Mouse (Mus musculus) heart, postnatal 14 days (tissue): ENCODE measurements around the gene Dlg2. TPM values are rescaled to one million over a fixed set of nuclear protein-coding genes. Genes with fewer than 3 reads are reported as not detected.

ENCODE experiments used
- DNase-seq, 2 experiments: peaks; one replicate each; pipeline ENCODE4 v3.0.0; 2021 to 2022
- intact Hi-C: fragments of 180-260 bp; cut with DNase I; formaldehyde crosslinking; loops from one replicate; pipeline ENCODE4 v1.15.1; 2025
- total RNA-seq, 2 experiments: library from RNA; stranded (reverse); gene quantifications; 2 replicates each; pipeline ENCODE4 v1.2.3; 2021

The Dlg2 gene
- total RNA-seq, 2 experiments from 2014 or later: 1.9 to 2.9 TPM

DNA sequence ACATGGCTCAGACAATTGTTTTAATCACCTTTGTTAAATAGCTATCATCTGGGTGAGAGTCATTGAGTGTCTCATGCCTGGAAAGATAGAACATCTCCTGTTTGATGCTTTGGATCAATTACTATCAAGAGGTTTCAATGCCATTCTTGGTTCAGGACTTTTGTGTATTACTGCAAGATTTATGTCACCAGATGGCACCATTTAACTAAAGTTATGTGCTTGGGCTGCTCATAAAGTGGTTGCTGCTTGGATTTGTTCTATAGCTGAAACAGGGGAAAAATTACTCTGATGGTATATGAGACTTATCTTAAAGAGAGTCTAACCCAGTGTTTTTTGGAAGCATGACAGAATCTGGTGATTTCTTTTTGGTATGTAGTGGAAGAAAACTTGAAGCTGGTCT lies 35.8 kb downstream of the Dlg2 start:
- no peak for DNase-seq
- intact Hi-C loops: no loop called here

DNA sequence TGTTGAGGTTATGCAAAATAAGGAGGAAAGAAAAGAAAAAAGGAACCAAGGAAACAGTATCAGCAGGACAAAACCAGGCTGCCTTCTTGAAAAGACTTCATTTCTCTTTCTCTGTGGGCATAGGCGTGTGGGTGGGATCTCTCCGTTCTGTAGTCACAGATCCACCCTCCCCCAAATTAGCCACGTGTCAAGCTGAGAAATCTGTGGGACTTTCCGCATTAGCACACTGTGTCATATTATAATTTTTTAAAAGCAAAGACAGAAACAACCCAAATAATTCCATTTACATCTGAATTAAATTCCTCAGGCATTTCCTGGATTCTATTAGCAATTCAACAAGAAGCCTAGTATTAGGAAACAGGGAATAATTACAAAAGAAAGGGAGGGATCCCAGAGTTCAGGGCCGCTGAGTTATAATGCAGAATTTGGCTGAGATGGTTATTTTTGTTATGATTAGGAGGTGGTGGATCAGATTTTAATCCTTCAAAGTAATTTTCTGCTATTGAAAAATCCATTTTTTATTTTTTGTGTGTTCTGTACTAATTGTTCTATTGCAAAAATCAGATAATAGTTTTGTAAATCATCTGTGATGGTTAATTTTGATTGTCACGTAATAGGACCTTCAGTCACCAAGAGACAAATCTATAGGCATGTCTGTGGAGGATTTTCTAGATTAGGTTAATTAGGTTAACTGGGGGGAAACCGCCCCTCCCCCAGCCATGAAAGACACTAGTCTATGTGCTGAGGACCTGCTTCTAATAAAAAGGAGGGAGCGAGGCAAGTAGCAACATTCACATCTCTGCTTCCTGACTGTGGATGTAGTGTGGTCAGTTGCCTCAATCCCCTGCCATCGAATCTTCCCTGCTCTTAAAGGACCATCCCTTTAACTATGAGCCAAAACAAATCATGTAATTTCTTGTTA lies 63.3 kb downstream of the Dlg2 start:
- intact Hi-C loops: no loop called here
- no peak for DNase-seq

DNA sequence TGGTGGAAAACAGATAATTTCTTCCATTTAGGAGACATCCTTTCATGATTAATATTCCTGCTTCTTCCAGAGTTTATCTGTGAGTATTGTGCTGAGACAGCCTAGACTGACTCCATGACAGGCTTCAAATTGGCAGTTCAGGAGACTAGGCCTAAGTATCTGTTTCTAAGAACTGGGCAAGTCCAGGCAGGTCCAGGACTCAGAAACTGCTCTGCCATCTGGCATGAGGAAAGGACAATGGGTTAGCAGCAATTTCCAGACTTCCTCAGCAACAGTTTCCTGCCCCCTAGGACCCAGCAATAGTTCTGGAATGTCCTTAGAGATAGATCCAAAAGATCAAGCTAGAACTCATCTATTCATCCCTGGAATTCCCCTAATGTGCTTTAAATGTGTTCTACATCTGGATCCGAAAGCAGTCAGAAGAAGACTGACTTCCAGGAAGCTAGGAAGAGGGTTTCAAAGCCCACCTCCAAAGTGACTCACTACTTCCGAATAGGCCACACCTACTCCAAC lies 64.4 kb downstream of the Dlg2 start:
- intact Hi-C loops: no loop called here
- no peak for DNase-seq

DNA sequence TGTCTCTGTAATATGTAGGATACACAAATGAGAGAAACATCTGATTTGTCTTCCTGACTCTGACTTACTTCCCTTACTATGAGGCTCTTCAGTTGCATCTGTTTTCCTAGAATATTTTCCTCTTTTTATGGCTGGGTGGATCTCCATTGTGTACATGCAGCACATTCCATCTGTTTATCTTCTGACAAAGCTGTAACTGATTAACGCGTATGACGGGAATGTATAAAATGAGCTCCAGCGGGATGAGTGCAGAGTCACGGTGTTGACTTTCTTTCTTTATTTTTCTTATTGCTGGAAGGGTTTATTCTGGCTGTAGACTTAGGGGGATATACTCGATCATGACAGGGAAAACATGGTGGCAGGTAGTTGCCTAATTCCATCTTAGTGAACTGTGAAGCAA lies 76.9 kb downstream of the Dlg2 start:
- intact Hi-C loops: no loop called here
- DNase-seq: no peak

DNA sequence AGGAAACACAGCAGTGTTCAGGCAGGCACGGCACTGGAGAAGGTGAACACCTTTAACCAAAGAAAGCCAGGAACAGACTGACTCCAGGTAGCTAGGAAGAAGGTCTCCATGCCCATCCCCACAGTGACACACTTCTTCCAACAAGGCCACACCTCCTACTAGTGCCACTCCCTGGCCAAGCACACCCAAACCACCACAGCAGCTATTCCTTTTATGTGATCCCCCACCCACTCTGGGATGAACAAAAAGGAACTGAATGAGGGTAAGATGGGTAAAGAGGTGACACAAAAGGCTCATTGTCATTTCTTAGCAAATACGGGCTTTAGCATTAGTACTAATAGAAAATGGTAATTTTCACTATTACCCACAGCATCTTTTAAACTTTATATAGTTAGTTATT lies 77.9 kb downstream of the Dlg2 start:
- intact Hi-C loops: no loop called here
- no peak for DNase-seq

DNA sequence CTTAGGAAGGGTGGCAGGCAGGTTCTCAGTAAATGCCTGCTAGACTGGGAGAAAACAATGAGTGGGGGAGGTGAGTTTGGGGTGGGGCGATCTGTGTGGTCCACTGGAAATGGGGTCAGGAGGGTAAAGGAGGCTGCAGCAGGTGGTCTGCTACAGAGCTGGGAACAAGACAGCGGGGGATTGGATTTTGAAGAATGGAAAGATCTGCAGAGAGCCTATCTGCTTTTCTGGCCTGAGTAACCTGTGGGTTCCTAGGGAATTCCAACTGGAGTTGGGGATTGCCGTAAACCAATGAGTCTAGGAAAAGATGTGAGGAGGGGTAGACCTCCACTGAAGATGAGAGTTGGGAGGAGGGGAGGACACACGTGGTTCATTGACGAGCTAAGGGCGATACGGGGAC lies 92.7 kb downstream of the Dlg2 start:
- DNase-seq: no peak
- intact Hi-C loops: no loop called here

DNA sequence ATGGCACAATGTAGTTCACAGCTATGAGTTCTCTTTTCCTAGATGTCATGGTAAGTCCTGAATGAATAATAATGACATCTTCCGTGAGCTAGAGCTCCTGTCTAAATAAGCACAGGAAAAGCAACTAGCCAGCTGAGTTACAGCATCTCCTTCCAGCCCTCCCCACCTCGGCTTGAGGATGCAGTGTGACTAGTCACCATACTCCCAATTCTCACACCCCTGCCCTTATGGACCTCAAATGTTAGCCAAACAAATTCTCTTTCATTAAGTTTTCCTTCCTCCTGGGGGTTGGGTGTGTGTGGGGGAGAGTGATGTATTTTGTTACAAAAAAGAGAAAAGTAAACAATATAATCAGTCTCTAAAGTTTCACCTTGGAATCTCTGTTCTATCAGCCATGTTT lies 111.3 kb downstream of the Dlg2 start:
- no peak for DNase-seq
- intact Hi-C loops: no loop called here

DNA sequence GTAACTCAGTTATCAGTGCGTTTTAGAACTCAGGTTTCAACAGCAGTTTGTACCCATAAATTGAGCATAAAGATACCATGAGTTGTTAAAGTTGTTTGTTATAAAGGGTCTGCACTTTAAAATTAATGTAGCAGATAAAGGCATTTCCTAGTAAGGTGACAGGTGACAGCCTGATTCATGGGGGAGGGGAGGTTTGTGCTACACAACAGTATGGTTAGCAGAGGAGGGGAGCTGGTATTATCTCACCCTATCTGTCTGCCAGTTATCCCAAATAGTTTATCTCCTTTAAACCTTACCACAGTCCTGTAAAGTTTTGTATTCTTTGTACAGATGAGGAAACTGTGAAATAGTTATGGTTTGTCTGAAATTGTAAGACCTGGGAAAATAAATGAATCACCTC lies 111.8 kb downstream of the Dlg2 start:
- intact Hi-C loops: no loop called here
- no peak for DNase-seq

DNA sequence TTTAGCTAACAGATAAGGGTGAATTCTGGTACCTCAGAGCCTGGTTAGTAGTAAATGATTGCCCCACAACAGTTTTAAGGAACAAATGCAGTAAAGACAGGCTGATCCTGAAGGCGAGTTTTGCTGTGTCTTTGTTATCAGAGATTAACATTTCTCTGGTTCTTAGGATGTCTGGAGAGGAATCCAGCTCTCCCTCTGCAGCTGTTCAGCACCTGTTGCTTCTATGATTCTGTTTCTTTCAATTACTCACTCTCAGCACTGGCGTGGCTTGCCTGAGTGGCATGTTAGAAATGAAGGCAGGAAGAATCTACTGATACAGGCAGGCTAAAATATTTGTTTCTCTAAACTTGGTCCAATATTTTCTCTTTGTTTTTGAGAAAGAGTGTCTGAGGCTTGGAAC lies 133.3 kb downstream of the Dlg2 start:
- DNase-seq: peak in 1 of 2 experiments; percentile 2
- intact Hi-C loops: no loop called here

DNA sequence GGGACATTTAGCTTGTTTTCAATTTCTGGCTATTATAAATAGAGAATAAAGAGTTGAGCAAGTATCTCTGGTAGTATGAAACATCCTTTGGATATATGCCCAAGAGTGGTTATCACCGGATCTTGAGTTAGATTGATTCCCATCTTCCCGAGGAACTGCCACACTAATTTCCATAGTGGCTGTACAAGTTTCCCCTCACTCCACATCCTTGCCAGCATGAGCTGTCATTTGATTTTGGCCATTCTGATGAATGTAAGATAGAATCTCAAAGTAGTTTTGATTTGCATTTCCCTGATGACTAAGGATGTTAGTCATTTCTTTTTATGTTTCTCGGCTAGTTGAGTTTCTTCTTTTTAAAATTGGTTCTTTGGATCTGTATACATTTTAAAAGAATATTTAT lies 154.1 kb downstream of the Dlg2 start:
- no peak for DNase-seq
- intact Hi-C loops: no loop called here

DNA sequence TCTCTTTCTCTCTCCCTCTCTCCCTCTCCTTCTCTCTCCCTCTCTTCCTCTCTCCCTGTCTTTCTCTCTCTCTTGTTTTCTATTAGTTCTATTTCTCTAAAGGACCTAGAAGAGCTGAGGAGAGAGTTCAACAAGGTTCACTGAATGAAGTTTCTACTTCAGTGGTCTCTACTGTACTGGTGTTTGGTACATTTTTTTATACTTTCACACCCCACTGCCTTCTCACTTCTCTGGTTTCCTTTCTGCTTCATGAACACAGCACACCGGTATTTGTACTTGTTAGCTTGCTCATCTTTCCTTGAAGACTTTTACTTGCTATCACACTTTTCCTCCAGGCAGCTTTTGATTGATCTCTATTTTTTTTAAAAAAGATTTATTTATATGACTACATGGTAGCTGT lies 173.0 kb downstream of the Dlg2 start:
- no peak for DNase-seq
- intact Hi-C loops: no loop called here

DNA sequence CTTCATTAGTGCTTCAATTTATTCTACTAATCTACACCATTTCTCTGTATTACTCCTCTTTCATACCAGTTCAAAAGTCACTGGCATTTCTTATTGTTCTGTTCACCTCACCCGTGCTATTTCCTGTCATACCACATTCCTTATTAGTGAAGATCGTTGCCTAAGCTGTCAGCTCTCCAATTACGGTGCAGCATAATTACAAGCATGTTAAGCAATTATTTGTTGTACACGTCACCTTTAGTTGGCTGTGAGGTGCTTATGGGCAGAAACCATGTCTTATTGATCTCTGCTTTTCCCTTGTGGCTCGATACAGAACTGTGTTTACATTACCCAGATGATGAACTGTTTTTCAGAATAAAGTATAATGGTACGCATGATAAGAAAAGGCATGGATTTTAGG lies 174.7 kb downstream of the Dlg2 start:
- intact Hi-C loops: no loop called here
- DNase-seq: no peak

DNA sequence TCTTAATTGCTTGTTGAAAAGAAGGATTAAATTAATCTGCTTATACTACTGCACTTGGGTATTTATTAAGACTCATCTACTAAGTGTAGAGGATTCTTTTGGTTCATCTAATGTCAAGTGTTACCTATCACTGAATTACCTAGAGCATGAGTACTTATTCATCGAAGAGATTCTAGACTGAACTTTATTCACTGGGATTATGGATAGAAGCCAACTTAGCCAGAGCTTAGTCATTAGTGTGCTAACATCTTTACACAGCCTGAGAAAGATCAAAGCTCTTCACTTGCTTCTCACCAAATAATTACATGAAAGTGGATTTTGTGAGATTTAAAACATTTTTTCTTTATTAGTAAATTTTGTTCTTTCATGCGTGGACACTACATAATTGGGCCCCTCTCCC lies 175.1 kb downstream of the Dlg2 start:
- no peak for DNase-seq
- intact Hi-C loops: no loop called here

DNA sequence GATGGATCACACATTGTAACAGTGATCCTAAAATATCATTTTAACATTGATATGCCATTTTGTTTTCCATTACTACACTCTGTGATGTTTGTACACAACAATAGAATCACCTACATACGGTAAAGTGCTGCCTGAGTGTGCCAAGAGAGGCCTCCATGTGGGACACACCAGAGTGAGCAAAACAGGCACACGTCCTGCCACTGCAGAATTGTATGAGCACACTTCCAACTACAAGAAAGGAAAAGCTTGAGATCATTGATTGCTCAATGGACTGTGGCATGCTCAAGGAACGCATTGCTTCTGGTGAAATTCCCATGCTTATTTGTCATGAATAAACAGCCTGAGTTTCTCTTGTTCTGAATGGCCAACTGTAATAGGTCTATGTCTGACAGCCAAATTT lies 182.1 kb downstream of the Dlg2 start:
- intact Hi-C loops: no loop called here
- DNase-seq: no peak

DNA sequence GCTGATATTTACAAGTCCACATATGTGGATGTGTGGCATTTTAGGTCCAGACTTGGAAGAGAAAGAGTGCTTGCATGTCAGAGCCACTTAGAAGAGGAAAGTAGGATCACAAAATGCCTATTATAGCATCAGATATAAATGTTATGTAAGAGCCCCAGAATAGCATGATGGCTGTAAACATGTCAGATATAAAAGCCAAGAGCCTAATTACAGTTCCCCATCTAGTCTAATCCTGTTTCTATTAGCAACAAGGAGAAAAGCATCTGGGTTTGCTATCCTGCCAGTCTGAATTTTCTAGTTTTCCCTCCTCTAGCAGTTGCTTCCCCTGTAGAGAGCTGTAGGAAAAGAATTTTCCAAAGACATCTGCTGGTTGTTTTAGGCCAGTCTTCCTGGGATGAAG lies 217.6 kb downstream of the Dlg2 start:
- intact Hi-C loops: no loop called here
- DNase-seq: no peak

DNA sequence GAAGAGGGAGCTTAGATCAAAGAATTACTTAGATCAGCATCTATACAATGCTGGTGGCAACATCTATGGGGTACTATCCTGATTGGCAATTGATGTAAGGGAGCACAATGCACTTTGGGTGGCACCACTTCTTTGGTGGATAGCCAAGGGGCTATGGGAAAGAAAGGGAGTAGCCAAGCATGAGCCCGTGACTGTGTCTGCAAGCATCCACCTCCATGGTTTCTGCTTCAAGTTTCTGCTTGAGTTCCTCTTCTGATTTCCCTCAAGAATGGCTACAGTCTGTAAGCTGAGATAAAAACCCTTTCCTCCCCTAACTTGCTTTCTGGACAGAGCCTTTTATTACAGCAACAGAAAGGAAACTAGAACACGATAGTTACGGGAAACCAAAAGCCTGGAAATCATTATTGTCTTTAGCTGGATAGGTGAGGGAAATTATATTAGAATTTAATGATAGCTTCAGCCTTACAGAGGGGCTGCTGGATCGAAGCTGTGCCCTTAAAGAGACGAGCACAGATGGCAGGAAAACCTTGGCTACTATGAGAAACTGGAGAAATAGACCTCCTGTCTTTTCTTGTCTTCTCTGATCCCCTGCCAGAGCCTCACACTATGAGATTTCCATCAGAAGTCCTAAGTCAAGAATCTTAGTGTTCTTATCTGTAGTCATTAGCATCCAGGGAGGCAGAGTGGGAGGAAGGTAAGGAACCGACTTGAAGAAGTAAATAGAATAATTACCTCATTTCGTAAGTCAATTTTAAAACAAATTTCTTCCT lies 219.9 kb downstream of the Dlg2 start:
- intact Hi-C loops: no loop called here
- DNase-seq: no peak

DNA sequence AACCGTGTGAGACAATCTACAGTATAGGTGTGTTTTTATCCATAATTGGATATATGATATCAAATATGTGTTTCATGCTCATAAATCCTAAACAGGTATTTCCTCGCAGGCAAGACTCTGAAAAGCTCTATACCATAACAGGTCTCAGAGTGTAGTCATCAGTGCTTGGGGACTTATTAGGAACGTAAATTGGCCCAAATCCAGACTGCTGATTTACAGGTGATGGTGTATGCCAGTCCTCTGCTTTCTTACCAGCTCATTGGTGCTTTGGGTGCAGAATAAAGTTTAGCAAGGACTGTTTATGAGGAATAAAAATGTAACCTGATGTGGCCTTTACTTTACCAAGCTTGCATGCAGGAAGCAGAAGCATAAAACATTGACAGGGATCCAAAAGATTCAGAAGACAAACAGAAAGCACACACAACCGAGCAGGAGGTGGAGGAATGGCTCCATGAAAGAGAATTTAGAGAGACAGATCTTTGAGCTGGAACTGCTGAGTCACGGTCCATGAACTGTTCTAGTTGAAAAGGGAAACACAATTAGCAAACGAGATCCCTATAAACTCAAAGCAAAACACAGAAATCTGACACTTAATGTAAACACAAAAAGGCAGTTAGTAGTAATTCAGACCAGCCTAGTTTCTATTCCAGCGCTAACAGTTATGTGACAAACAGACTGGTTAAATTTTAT lies 226.8 kb downstream of the Dlg2 start:
- intact Hi-C loops: no loop called here
- DNase-seq: no peak

DNA sequence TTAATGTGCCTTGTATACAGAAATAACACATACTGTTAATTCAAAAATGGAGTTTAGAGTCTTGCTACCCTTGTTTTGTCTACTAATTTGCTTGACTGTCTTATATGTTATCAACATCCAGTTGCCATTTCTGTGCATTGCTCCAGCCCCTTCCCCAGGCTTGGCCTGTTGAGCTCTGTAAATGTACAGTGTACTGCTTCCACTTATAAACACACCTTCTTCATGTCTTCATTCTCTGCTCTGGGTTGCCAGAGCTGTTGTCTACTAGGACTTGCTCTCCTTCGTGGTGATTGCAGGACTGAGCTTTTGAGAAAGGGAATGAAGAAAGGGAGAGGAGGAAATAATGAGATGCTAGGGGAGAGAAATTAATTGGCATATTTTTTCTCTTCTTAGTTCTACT lies 227.5 kb downstream of the Dlg2 start:
- no peak for DNase-seq
- intact Hi-C loops: no loop called here

DNA sequence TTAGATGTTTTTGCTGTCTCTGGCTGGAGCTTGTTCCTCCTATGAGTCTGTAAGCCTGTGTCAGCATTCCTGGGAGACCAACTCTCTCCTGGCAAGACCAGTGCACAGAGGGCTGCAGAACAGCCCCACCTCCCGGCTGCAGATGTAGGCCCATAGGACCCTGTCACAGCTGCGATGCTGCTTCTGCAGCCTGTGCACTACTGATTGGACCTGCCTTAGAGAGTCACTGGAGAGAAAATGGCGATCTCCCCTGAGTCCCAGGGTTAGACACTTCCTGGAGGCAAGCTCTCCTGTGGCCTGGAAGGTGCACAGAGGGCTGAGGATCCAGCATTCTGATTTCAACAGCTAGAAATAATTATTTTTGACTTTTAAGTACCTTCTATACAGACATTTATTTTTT lies 257.6 kb downstream of the Dlg2 start:
- intact Hi-C loops: no loop called here
- no peak for DNase-seq

DNA sequence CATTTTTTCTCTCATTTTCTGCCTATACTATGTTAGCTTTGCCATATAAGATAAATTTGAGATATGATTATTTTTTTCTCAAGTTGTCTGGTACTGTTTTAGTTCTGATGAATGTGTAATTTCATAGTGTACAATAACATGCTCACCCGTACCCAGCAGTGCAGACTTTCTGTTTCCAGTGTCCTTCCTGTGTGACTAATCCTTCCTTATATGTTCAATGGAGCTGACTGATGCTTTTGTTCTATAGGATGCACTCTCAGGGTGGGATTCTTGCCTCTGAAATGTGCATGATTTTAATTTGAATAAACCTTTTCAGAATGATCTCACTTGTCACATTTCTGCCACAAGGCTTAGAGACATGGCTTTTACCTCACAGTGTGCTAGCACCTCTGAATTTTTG lies 259.9 kb downstream of the Dlg2 start:
- DNase-seq: no peak
- intact Hi-C loops: no loop called here

DNA sequence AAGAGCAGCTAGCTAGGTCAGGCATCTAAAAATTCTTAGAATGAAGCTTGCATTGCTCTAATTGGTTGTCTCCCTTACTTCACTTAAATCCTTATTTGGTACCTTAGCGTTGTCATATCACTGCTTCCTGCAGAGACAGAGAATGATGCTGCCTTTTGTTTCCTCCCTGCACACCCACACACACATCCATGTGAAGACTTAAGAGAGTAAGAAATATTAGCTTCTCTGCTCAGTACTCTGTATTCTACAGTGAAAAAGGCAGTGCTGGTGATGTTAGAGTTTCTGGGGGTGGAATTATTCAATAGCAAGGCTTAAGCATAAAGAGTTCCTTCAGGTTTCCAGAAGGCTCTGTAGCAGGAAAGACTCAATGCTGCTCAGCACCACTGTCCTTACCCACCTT lies 272.2 kb downstream of the Dlg2 start:
- intact Hi-C loops: no loop called here
- DNase-seq: no peak
